Mouse (Mus musculus) retina, postnatal 1 day (tissue): ENCODE results near the gene 4922502D21Rik.
"Not testable (repeated sequence)": the region's sequence is repeated elsewhere in the genome, so short reads cannot be mapped to it uniquely, and the experiment has no call there.

ENCODE experiments used
- DNase-seq: peaks from one replicate; pipeline ENCODE4 v3.0.0-alpha.2; 2012

The 4922502D21Rik gene

DNA sequence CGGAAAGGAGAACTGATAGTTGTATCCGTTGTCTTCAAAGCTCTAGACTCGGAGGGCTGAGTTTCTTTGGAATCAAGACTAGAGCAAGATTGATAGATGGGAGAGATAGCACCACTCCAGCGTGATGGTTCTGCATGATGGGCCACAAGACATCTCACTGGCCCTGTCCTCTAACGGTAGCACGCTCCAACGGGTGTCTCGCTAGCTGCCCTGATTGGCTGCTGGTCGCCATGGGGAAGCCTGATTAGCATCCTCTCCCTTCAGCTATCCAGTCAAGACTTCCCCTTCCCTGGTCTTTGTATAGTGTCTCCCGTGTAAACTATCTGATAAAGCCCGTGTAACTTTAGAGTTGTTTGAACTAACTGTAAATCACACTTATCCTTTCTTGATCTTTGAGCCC lies at the start of gene 4922502D21Rik:
Gene 4922502D21Rik, minus strand, starts transcription at position 187 of the 400 bp plus-strand sequence.
- DNase-seq, result no peak

DNA sequence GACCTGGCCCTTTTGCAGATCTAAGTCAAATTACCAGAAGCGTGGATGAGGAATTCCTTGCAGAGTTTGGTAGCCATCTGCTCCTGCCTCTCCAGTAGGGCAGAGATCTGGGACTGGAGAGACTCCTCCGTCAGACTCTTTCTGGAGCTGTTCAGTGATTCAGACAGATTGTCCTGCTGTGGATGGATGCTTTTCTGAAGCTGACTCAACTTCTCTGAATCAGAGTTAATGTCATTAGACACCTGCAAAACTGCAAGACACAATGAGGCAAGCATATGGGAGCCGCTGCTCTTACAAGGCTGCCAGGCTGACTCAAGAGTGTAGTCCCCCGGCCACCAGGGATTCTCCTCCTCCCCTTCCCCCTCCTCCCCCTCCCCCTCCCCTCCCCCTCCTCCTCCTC lies 48.9 kb upstream of the 4922502D21Rik start:
- DNase-seq, result no peak

DNA sequence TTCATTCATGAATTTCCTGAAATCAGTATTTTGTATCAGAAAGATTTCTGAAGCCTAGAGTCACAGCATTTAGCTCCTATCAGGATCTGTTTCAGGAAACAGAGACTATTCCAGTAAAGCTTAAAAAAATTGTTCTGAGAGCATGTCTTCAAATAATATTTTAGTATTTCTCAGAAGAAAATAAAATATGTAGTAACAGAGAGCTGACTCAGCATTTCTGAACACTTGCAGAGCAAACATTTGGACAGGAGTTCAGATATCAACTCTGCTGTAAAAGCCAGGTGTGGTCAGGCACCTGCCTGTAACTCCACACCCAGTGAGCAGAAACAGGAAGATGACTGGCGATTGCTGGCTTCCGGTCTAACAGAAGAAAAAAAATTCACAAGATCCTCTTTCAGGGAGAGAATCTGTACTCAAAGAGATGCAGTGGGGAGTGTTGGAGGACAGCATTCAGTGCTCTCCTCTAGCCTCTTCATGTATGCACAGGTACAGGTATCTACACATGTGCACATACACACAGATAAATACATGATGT lies 43.4 kb upstream of the 4922502D21Rik start:
- no peak for DNase-seq

DNA sequence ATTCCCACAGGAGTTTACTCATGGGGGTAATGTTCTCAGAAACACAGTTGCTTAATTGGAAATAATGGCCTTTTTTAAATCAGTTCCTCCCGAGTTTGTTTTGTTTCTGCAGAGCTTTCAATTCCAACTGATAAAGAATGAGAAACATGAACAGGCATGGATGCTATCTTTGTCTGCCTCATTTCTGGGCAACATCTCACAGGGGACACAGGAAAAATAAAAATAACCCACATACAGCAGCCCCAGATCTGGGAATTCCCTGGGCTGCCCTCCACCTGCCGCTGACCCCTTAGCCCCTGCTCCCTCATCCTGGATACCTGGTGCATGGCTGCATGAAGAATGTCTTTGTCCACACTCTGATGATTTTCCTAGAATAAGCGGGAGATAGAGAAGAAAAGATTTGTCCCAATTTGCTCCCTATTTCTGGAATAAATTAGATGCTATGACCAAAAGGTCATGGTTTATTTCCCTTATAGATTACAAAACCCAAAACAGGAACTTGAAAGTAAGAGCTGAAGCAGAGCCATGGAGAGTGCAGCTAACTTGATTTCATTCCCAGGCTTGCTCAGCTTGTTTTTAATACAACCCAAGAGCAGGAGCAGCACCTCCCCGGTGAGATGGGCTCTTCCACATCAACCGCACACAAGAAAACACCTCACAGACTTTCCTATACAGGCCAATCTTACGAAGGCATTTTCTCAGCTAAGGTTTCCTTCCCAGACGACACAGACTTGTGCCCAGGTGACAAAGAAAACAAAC lies 38.0 kb upstream of the 4922502D21Rik start:
- no peak for DNase-seq

DNA sequence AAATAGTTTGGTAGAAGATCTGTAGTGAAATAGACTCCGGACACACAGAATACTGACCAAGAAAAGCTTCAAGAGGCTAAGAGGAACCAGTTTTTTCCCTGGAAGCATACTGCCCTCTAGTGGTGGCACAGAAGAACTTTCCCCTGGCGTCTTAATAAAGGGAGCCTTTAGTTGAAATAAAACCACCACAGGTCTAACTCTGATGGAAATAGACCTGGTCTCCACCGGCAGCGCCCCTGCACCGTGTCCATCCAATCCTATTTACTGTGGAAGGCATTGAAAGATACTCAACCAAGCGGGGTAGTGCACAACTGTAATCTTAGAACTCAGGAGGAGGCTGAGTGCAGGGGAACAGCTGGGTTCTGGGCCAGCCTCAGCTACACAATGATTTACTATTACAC lies 34.4 kb upstream of the 4922502D21Rik start:
- peak; percentile 67 for DNase-seq

DNA sequence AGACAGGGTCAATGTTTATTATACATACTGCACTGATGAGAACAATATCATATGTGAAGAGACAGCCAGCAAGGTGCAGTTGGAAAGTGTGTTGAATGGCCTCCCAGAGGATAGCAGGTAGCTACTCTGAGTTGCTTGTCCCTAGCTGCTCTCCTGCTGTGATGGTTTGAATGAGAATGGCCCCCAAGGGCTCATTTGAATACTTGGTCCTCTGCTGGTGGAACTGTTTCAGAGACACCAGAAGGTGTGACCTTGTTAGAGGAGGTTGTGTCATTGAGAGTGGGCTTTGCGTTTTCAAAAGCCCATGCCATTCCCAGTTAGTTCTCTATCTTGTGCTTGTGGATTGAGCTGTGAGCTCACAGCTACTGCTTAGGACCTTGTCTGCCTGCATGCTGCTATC lies 32.3 kb upstream of the 4922502D21Rik start:
- no peak for DNase-seq

DNA sequence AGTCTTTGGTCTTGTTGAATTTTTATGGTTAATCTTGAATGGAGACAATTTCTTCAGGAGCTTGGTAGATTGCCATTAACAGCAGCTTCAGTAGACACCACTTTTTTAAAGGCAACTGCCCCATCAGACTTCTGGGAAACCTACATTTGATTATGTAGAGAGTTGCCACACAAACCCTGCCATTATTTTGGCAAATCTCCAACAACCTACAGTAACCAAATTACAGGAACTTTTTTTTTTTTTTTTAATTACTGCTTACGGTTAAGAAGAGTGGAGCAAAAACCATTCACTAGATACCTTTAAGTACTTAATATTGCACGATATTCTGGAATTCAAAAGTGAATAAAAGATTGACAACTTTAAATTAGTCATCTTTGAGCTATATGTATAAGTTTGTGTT lies 27.9 kb upstream of the 4922502D21Rik start:
- DNase-seq, result no peak

DNA sequence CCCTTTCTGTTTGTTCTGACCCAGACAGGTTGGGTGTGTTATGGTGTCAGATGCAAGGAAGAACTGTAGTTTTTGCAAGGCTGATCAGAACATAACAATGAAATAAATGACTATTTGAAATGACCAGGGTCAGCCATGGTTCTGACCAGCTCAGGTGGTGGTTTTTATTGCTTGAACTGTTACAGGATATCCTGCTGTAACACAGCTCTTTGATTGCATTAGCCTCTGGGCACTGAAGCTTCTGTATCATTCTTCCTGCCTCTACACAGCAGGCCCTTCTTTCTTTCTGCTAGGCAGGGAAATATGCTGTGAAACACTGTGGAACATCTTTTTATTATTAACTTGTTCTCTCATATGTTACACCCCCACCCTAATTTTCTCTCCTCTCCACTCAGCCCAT lies 24.8 kb upstream of the 4922502D21Rik start:
- no peak for DNase-seq

DNA sequence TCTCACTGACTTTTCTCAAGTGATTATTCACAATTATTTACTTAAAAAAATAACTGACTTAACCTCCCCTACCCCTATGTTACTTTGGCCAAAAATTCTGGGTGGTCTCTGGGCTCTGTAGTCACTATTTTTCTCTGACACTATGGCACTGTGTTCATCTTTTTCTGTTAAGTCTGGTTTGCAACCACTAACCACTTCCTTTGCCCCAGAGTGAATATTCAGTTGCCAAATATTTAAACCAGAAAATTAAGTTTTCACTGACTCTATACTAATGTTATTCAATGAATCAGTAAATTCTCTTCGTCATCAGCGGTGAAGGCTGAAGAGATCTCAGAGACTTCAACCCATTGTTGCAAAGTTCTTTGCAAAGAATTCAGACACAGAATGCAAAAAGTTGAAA lies 24.2 kb upstream of the 4922502D21Rik start:
- DNase-seq, result no peak

DNA sequence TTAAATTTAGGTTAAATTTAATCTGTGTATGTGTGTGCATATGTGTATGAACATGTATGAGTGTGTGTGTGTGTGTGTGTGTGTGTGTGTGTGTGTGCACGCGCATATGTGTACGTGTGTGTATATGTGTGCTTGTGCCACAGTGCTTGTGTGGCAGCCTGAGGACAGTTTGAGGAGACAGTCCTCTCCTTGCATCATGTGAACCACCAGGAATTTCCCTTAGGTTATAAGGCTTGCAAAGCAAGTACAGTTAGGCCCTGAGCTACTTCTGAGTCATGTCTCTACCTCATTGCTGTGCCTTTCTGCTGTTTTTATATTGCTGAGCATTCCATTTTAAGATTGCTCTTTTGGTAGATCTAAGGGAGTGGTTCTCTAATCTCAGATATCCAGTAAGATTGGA lies 19.5 kb upstream of the 4922502D21Rik start:
- no peak for DNase-seq

DNA sequence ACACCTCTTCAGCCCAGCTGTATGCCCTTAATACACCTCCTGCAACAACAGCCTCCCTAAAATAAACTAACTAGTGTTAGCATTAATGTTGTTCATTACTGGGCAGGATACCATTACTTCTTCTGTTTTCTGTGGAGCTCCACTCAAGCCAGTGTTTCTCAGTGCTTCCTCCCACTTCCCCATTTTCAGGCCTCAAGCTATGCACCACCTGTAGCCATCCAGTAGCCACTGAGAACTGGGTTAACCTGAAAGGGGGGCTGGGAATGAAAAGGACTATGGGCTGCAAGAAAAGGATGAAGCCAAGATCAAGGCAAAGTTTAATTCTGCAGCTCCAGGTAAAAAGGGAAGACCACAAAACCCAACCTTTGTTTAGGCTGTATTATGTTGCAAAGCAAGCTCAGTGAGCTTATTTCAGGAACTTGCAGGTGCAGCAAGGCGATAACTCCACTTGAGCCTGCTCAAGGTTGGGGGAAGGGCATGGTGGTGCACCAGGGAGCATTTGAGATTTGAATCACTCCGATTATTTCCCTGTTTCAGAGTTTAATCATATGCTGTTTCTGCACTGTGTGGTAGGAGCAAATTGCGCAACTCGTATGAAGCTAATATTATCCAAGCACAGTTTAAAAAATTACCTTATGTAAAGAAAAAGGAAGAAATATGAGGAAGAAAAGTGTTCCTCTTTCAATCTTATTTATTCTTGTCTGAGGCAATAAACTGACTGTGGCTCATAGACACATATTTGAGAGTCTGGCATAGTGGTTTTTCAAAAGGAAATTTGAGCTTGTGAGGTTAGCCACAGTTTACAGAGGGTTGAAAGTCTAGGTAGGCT lies 18.1 kb upstream of the 4922502D21Rik start:
- DNase-seq, result no peak

DNA sequence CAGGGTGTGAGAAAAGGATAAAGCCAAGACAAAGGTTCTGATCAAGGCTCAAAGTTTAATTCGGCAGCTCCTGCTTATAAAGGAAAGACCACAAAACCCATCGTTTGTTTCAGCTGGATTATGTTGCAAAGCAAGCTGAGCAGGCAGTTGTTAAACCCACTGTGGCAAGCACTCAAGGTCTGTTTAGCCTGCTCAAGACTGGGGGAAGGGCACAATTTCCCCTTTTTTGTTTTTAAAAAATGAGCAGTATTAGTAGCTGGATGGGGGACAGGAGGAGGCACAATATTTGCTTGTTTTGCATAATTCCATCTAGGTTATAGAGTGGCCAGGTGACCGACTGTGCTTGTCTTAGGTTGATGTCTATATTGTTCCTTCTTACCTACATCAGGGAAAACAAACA lies 12.8 kb upstream of the 4922502D21Rik start:
- no peak for DNase-seq

DNA sequence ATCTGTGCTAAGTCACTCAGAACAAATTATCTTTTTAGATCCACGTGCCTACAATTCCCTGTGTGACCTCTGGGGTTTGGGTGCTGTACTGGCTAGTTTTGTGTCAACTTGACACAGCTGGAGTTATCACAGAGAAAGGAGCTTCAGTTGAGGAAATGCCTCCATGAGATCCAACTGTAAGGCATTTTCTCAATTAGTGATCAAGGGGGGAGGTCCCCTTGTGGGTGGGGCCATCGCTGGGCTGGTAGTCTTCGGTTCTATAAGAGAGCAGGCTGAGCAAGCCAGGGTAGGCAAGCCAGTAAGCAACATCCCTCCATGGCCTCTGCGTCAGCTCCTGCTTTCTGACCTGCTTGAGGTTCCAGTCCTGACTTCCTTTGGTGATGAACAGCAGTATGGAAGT lies 10.8 kb upstream of the 4922502D21Rik start, which contains the start of gene Clec12a:
Gene Clec12a, plus strand, starts transcription at position 301 of the 400 bp plus-strand sequence.
- DNase-seq, result not testable (repeated sequence)

DNA sequence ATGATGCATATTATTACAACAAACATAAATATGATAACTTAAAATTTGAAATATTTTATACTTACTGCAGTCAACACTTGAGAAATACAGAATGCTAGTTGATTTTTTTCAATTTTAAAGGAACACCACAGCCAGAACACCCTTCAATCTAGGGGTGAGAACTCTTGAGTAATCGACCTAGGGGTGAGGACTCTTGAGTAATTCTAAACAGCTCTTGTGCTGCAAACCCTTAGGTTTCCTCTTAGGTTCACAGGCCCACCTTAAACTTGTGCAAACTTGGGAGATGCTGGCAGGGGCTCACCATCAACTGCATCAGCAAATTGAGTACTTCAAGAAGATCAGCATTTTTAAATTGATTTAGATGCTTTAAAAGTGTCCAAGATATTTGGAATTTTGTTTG lies 6.2 kb upstream of the 4922502D21Rik start:
- no peak for DNase-seq

DNA sequence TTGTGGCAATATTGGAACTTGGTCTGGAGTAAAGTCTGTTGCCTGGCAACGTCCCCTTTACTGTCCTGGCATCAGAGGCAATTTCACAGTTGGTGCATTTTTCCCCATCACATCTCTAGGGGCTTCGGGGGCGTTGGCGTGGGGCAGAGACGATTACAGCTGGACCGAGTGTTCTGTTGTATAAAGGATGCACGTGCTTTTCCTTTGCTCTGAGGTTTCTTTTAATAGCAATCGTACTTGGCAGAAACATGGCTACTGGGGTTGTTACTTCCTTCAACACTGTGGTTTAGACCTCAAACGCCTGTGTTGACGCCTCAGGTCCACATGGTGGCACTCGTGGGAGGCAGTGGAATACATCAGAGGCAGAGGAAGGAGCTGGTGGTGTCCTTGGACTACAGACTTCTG lies 2.1 kb upstream of the 4922502D21Rik start:
- DNase-seq, result peak; percentile 51

DNA sequence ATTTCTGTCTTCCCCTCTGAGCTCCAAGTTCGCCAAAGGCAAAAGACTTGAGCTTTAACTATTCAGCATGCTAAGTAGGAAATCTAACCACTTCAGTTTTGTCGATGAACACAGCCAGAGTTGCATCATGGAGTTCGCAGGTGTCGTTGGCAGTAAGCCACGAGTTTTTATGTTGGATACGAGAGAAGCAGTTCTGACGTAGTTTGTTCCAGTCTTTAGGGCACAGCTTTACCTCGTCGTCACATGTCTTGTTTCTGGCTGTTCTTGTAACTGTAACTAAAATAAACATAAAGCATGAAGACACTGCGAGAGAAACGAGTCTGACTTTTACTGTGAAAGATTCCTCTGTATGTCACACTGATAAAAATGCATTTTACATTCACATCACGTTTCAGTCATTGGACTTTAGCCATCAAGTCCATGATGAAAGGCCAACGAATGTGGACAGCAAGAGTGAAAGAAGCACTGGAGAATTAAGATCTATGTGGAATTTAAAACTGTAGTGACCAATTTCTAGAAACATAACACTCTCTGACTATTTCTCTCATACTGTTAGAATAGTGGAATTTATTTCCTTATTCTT lies 4.9 kb downstream of the 4922502D21Rik start:
- no peak for DNase-seq

DNA sequence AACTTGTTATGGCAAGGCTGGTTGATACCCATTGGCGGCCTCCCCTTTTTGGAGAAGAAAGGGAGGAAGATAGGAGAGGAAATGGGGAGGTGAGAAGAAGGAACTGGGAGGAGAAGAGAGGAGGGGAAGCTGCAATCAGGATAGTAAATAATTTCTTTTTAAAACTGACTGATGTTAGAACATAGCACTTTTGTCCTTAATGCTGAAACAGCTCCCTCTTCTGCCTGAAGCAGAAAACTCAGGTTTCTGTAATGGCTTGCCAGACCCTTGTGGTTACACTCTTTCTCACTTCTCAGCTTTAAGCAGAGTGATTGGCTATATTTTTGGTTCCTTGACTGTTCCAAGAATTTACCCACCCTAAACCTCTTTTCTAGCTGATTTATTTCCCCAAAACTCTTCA lies 5.6 kb downstream of the 4922502D21Rik start:
- DNase-seq, result no peak

DNA sequence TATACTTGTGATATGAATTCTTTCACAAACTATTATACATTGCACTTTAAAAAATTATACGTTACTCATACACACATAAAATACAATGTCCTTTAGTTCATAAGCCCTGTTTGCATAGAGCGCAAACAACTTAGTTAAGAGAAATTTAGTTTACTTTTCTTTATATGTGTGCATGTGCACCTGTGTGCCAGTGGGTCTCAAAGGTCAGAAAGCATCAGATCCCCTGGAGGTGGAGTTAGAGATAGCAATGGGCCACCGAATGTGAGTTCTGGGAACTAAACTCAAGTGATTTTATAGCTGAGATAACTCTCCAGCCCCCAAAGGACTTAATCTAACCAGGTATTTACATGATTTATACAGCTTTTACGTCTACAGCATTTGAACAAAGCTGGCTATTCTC lies 12.3 kb downstream of the 4922502D21Rik start:
- DNase-seq, result no peak

DNA sequence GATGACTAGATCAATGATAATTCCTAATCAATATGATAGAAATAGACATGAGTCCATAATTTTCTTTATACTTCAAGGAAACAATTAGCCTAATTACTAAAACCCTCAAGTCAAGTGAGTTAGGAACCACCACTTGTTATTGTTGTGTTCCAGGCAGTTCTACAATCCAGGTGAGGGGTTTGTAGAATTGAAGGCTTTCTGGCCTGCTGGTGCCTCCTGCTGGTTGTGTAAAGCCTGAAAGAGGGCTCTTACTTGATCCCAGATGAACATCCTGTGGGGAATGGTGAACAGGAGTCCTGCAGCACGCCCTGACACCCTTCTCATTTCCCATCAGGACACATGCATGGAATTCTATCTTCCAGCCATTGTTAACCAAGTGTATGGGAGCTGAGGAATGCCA lies 13.2 kb downstream of the 4922502D21Rik start:
- DNase-seq, result no peak

DNA sequence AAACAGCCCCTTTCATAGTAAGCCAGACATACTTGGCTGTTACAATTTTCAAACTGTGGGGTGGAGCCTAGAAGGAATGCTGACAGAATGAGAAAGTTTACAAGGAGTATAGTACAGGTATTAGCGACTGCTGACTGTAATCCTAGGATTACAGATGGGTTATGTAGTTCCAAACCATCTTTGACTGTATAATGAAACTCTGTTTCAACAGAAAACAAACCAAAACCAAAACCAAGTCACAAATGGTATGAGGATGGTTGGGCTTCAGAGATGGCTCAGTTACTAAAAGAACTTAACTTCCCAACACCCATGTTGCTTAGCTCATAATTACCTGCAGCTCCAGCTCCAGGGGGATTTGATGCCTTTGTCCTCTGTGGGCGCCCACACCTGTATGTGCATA lies 15.1 kb downstream of the 4922502D21Rik start:
- DNase-seq, result no peak

DNA sequence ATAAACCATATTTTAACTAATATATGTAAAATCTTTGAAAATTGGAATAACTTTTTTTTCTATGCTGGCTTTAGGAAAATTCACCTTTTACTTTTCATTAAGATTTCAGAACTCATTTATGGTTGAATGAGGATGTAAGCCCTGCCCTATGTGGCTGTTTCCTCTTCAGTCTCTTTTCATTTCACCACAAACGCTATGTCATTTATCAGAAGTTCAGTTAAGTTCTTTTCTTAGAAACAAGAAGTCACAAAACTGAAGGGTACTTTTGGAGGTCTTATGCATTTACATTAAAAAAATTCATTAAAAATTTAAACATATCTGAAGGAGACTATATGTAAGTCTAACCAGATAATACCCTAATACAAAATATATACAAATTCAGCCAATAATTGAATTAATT lies 15.9 kb downstream of the 4922502D21Rik start:
- DNase-seq, result no peak

DNA sequence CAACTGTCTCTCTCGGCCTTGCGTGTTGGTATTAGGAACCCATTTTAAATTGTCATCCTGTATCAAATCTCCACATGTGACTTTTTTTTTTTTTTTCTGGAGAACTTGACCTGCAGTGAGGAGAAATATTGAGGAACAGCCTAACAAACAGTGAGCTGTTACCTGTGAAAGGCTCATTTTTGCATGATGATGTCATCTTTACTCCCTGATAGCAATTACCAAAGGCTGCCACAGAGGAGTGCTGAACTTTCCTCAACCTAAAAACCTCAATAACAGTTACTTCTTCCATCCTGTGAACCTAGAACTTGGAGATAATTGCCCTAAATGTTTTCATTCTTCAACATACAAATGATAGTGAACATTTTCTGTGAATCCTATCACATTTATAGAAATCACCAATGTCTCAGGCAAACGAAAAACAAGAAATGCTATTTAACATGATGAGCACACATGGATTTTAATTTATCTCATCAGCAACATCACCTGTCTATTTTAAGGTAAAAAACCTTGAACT lies 16.9 kb downstream of the 4922502D21Rik start:
- DNase-seq, result no peak

DNA sequence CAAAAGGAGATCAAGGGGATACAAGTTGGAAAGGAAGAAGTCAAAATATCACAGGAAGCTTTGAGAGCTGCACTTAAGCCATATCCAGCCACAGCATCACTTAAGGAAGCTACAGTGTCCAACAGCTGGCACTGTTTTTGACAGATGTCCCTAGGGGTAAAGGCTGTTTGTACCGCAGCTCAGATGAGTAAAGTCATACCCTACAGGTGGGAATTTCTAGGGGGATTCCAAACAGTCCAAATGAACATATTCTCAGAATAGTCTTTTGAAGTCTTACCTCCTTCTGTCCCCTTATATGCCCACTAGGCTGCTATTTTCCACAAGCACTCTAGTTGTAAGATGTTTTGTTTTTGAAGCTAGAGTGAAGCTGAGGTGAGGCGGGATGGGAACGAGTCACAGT lies 19.1 kb downstream of the 4922502D21Rik start:
- no peak for DNase-seq
